Mouse (Mus musculus) hindbrain, embryonic 12.5 days (tissue): ENCODE measurements around the gene Plrg1. TPM values are rescaled to one million over a fixed set of nuclear protein-coding genes. Genes with fewer than 3 reads are reported as not detected.
A peak's percentile ranks its signal among the peaks of the same experiment; 100 is the strongest.

ENCODE experiments used
- ATAC-seq: fragments of 200-750 bp; cut with Nextera tagmentation; 2 replicates; pipeline ENCODE4 v1.8.0; 2017; ENCODE audit warnings: moderate TSS enrichment; ENCODE audit not compliant: low FRiP score
- H3K27ac ChIP-seq: fragments of 300-500 bp; sonication (generic); 2 replicates; pipeline ENCODE4 v1.5.1; 2016; ENCODE audit warnings: mild to moderate bottlenecking
- H3K27me3 ChIP-seq: fragments of 300-500 bp; sonication (generic); 2 replicates; pipeline ENCODE4 v1.6.1; 2016; ENCODE audit warnings: mild to moderate bottlenecking
- H3K36me3 ChIP-seq: fragments of 300-500 bp; sonication (generic); 2 replicates; pipeline ENCODE4 v1.6.1; 2016; ENCODE audit warnings: mild to moderate bottlenecking
- H3K4me1 ChIP-seq: fragments of 300-500 bp; sonication (generic); 2 replicates; pipeline ENCODE4 v1.6.1; 2016
- H3K4me2 ChIP-seq: fragments of 300-500 bp; sonication (generic); replicated peaks from 2 replicates; pipeline ENCODE4 v1.6.1; 2016; ENCODE audit warnings: mild to moderate bottlenecking
- H3K4me3 ChIP-seq: fragments of 300-500 bp; sonication (generic); 2 replicates; pipeline ENCODE4 v1.5.1; 2016; ENCODE audit warnings: mild to moderate bottlenecking
- H3K9ac ChIP-seq: fragments of 300-500 bp; sonication (generic); 2 replicates; pipeline ENCODE4 v1.6.1; 2016; ENCODE audit warnings: mild to moderate bottlenecking, moderate library complexity
- H3K9me3 ChIP-seq: fragments of 300-500 bp; sonication (generic); replicated peaks from 2 replicates; pipeline ENCODE4 v1.6.1; 2016; ENCODE audit warnings: mild to moderate bottlenecking
- WGBS: fragments of 180-500 bp; shearing (Covaris S2); methylation state at CpG from one replicate; pipeline ENCODE4 v1.1.7; 2016; 5-methylcytosine and 5-hydroxymethylcytosine counted together
- polyA plus RNA-seq: library from polyadenylated mRNA; unstranded; fragments of >200 nt; fragmentation: Nextera tagmentation; extraction: Ambion mirVana; gene quantifications from 2 replicates; pipeline ENCODE4 v1.2.1, GENCODE M21; 2016

Plrg1 gene
- 105 and 106 TPM in 2 replicates for polyA plus RNA-seq

DNA sequence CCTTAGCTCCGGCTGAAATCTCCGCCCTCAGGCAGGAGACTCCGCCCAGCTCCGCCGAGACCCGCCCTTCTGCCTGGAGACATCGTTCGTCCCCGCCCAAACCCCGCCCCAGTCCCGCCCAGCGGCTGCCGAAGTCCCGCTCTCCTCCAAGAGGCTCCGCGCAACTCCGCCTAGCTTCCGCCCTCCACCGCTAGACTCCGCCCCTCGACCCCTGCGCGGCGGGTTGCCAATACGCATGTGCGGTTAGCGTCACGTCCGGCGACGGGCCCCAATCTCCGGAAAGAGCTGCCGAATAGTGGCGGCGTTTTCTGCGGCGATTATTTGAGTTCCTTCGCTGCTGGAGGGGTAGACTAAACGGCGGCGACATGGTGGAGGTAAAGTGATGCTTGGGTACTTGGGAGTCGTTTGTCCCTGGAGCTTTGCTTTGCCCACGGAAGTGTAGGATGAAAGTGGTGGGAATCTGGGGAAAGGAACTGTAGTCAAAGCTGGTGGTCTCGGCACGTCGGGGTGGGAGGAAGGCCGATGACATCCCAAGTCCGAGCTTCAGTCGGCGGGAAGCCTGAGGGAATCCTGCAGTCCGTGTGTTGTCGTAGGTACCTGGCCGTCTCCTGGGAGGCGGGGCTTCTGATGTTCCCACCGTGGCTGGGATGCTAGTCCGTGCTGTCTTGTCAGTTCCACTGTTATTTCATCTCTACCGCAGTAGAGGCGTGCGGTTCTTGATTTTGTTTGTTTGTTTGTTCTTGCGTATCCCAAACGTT is at the start of gene Plrg1:
Gene Plrg1 (plus strand): TSS at position 242 of the 758 bp plus-strand sequence.
- Histone ChIP-seq H3K27me3 (no peaks in the 10 kb centered on the region), H3K36me3 (peaks cover 24% of the 10 kb centered on the region), H3K9ac (peak within 1 kb of the TSS; percentile 81), H3K4me1 (peaks cover 9% of the 10 kb centered on the region), H3K4me3 (peak within 1 kb of the TSS; percentile 77), H3K4me2 (peak within 1 kb of the TSS; percentile 90), H3K27ac (peak within 1 kb of the TSS; percentile 71), H3K9me3 (no peaks in the 10 kb centered on the region)
- peak; percentile 99 for ATAC-seq
- WGBS: under 1% methylated on average over 61 of the region's 61 CpGs

DNA sequence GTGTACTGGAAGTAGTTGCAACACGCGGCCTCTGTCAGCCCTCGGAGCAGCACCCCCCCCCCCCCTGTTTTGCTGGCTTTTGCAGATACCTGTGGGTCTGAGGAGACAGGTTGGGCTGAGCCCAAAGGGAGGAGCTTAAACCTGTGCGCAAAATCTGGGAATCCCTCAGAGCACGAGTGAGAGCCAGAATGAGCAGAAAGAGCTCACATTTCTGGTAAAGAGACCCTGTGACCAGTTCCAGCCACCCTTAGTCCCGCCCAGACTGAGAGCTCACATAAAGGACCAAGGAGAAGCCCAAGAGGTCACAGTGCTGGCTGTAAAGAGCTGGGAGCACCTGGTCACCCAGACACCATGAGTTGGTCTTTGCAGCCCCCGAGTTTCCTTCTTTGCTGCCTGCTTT is 47.8 kb upstream of the Plrg1 start, which contains the start of gene Fgg:
Gene Fgg (plus strand): TSS at position 168 of the 400 bp plus-strand sequence.
- Histone ChIP-seq H3K27ac (no peak within 1 kb of the TSS), H3K9me3 (no peaks in the 10 kb centered on the region), H3K4me1 (no peaks in the 10 kb centered on the region), H3K27me3 (no peaks in the 10 kb centered on the region), H3K9ac (no peak within 1 kb of the TSS), H3K4me3 (no peak within 1 kb of the TSS), H3K36me3 (no peaks in the 10 kb centered on the region), H3K4me2 (no peak within 1 kb of the TSS)
- 51% methylated on average over 7 of the region's 7 CpGs for WGBS
- ATAC-seq: no peak

- no peaks in the 10 kb centered on the region for H3K27me3 ChIP-seq
- no peaks in the 10 kb centered on the region for H3K36me3 ChIP-seq
- H3K9ac ChIP-seq: no peak overlapping the region
- no peaks in the 10 kb centered on the region for H3K9me3 ChIP-seq
- ATAC-seq: no peak
- H3K4me1 ChIP-seq: no peaks in the 10 kb centered on the region
- no peak overlapping the region for H3K4me2 ChIP-seq
- H3K4me3 ChIP-seq: no peak overlapping the region
- 83% methylated on average over 11 of the region's 11 CpGs for WGBS
- H3K27ac ChIP-seq: no peak overlapping the region
Measured at GRCm38 (mm10) chr3:83010291-83010690, 45.0 kb upstream of the Plrg1 start.

DNA sequence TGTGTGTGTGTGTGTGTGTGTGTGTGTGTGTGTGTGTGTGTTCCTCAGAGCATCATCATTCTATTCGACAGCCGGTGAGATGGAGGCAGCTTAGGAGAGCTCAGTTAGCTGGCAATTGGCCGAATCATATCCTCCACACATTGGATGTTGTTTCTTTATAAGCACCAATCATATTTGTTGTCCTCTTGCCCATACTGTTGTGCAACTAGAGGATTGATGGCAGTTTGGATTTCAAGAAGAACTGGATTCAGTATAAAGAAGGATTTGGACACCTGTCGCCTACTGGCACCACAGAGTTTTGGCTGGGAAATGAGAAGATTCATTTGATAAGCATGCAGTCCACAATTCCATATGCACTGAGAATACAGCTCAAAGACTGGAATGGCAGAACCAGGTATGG is 44.2 kb upstream of the Plrg1 start:
- H3K4me1 ChIP-seq: no peaks in the 10 kb centered on the region
- H3K27me3 ChIP-seq: no peaks in the 10 kb centered on the region
- ATAC-seq: no peak
- H3K36me3 ChIP-seq: no peaks in the 10 kb centered on the region
- H3K27ac ChIP-seq: no peak overlapping the region
- WGBS: 90% methylated on average over 4 of the region's 4 CpGs
- H3K4me2 ChIP-seq: no peak overlapping the region
- no peak overlapping the region for H3K4me3 ChIP-seq
- no peaks in the 10 kb centered on the region for H3K9me3 ChIP-seq
- H3K9ac ChIP-seq: no peak overlapping the region

- Histone ChIP-seq H3K4me3 (no peak overlapping the region), H3K4me1 (no peaks in the 10 kb centered on the region), H3K4me2 (no peak overlapping the region), H3K36me3 (no peaks in the 10 kb centered on the region), H3K9me3 (no peaks in the 10 kb centered on the region), H3K27me3 (no peaks in the 10 kb centered on the region), H3K27ac (no peak overlapping the region), H3K9ac (no peak overlapping the region)
- ATAC-seq: no peak
- 79% methylated on average over 4 of the region's 4 CpGs for WGBS
Measured at GRCm38 (mm10) chr3:83011565-83011964, 43.8 kb upstream of the Plrg1 start.

- ATAC-seq: no peak
- Histone ChIP-seq H3K27ac (no peak overlapping the region), H3K9me3 (no peaks in the 10 kb centered on the region), H3K4me2 (no peak overlapping the region), H3K4me3 (no peak overlapping the region), H3K4me1 (no peaks in the 10 kb centered on the region), H3K9ac (no peak overlapping the region), H3K36me3 (no peaks in the 10 kb centered on the region), H3K27me3 (no peaks in the 10 kb centered on the region)
- WGBS: 91% methylated on average over 19 of the region's 19 CpGs
Measured at GRCm38 (mm10) chr3:83012636-83013035, 42.7 kb upstream of the Plrg1 start.

- Histone ChIP-seq H3K36me3 (no peaks in the 10 kb centered on the region), H3K4me1 (no peaks in the 10 kb centered on the region), H3K4me2 (no peak overlapping the region), H3K4me3 (no peak overlapping the region), H3K9ac (no peak overlapping the region), H3K27ac (no peak overlapping the region), H3K9me3 (no peaks in the 10 kb centered on the region), H3K27me3 (no peaks in the 10 kb centered on the region)
- WGBS: 92% methylated on average over 10 of the region's 10 CpGs
- no peak for ATAC-seq
Measured at GRCm38 (mm10) chr3:83013951-83014350, 41.4 kb upstream of the Plrg1 start.

DNA sequence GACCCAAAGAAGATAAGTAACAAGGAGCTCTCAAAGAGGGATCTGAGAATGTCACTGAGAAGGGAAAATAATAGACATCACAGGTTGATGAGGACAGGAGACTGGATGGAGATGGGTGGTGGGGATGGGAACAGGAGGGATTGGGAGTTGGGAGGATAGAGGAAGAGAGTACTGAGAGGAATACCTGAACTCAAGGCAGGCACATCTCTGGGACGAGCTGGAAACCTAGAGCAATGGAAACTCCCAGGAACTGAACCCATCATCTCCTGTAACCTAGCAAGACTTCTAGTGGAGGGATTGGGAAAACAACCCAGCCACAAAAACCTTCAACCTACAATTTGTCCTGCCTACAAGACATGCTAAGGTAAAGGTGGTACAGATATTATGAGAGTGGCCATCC is 39.1 kb upstream of the Plrg1 start:
- ATAC-seq: no peak
- no peaks in the 10 kb centered on the region for H3K9me3 ChIP-seq
- no peaks in the 10 kb centered on the region for H3K27me3 ChIP-seq
- no peak overlapping the region for H3K27ac ChIP-seq
- no peak overlapping the region for H3K4me2 ChIP-seq
- 65% methylated on average over 1 of the region's 1 CpGs for WGBS
- H3K4me1 ChIP-seq: no peaks in the 10 kb centered on the region
- H3K36me3 ChIP-seq: no peaks in the 10 kb centered on the region
- H3K9ac ChIP-seq: no peak overlapping the region
- no peak overlapping the region for H3K4me3 ChIP-seq

GRCm38 (mm10) chr3:83020387-83020786 is 34.9 kb upstream of the Plrg1 start:
- Histone ChIP-seq H3K27ac (no peak overlapping the region), H3K9ac (no peak overlapping the region), H3K4me1 (no peaks in the 10 kb centered on the region), H3K27me3 (no peaks in the 10 kb centered on the region), H3K4me3 (no peak overlapping the region), H3K9me3 (no peaks in the 10 kb centered on the region), H3K4me2 (no peak overlapping the region), H3K36me3 (no peaks in the 10 kb centered on the region)
- WGBS: 91% methylated on average over 2 of the region's 2 CpGs
- ATAC-seq: no peak

GRCm38 (mm10) chr3:83021176-83021575 is 34.1 kb upstream of the Plrg1 start:
- H3K4me1 ChIP-seq: no peaks in the 10 kb centered on the region
- no peak overlapping the region for H3K4me3 ChIP-seq
- H3K36me3 ChIP-seq: no peaks in the 10 kb centered on the region
- H3K4me2 ChIP-seq: no peak overlapping the region
- 97% methylated on average over 5 of the region's 5 CpGs for WGBS
- H3K9ac ChIP-seq: no peak overlapping the region
- no peaks in the 10 kb centered on the region for H3K27me3 ChIP-seq
- ATAC-seq: no peak
- no peaks in the 10 kb centered on the region for H3K9me3 ChIP-seq
- no peak overlapping the region for H3K27ac ChIP-seq

DNA sequence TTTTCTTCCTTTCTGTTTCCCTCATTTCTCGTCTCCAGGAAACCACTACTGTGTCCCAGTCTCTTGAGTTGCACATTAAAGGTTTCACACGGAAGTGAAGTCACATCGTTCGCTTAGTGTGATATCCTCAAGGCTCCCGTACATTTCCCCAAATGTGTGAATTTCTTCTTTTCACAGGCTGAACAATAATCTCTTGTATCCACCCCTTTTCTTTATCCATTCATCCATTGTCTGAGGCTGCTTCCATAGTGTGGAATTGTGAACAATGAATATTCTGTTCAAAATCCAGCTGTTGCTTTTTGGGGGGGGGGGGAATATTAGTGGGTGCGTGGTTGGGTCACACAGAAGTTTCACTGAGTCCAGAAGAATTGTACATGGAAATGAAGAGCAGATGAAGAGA is 30.3 kb upstream of the Plrg1 start:
- Histone ChIP-seq H3K4me1 (no peaks in the 10 kb centered on the region), H3K9me3 (no peaks in the 10 kb centered on the region), H3K4me2 (no peak overlapping the region), H3K27ac (no peak overlapping the region), H3K4me3 (no peak overlapping the region), H3K9ac (no peak overlapping the region), H3K27me3 (no peaks in the 10 kb centered on the region), H3K36me3 (no peaks in the 10 kb centered on the region)
- no peak for ATAC-seq
- 69% methylated on average over 6 of the region's 6 CpGs for whole genome bisulfite sequencing

DNA sequence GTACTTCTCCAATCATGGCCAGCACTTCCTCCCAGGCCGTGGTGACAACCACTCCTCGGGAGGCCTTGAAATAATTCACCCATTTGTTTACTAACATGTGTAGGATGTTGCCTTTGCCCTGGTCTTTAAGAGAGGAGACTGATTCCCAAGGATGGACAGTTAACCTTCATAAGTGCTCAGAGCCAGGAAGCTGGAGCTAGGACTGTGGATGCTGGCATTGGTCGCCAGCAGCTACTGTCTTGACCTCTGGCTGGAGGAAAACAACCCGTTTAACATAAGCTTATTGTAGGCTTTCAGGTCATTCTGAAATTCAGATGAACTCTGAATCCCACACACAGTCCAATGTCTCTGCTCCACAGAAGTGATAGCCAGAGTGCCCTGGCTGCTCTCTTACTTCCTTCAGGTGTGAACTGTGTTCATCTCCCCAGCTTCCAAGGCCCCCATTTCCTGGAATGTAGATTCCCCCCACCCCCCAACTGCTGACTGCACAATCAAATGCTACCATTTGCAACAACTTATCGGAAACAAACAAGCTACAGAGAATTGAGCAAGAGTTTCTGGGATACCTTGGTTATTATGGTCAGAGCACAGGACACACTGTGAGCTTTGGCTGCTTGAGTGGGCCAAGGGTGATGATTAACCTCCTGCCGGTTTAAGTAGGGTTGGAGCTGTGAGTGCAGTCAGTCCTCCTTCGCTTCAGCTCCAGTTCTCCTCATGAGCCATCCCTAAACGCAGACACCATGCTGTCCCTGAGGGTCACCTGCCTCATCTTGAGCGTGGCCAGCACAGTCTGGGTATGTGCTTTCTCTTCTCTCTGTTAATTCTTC is 29.6 kb upstream of the Plrg1 start, which contains the start of gene Fga:
Gene Fga (plus strand): TSS at position 602 of the 827 bp plus-strand sequence.
- H3K4me3 ChIP-seq: no peak within 1 kb of the TSS
- no peak within 1 kb of the TSS for H3K9ac ChIP-seq
- H3K27ac ChIP-seq: no peak within 1 kb of the TSS
- no peaks in the 10 kb centered on the region for H3K27me3 ChIP-seq
- 86% methylated on average over 9 of the region's 9 CpGs for WGBS
- H3K4me1 ChIP-seq: no peaks in the 10 kb centered on the region
- H3K9me3 ChIP-seq: no peaks in the 10 kb centered on the region
- ATAC-seq: no peak
- no peaks in the 10 kb centered on the region for H3K36me3 ChIP-seq
- H3K4me2 ChIP-seq: no peak within 1 kb of the TSS
